Mouse (Mus musculus): ENCODE data around the gene Aldh3a1.
"Not testable (repeated sequence)": the region's sequence is repeated elsewhere in the genome, so short reads cannot be mapped to it uniquely, and the experiment has no call there.

Aldh3a1 gene

DNA sequence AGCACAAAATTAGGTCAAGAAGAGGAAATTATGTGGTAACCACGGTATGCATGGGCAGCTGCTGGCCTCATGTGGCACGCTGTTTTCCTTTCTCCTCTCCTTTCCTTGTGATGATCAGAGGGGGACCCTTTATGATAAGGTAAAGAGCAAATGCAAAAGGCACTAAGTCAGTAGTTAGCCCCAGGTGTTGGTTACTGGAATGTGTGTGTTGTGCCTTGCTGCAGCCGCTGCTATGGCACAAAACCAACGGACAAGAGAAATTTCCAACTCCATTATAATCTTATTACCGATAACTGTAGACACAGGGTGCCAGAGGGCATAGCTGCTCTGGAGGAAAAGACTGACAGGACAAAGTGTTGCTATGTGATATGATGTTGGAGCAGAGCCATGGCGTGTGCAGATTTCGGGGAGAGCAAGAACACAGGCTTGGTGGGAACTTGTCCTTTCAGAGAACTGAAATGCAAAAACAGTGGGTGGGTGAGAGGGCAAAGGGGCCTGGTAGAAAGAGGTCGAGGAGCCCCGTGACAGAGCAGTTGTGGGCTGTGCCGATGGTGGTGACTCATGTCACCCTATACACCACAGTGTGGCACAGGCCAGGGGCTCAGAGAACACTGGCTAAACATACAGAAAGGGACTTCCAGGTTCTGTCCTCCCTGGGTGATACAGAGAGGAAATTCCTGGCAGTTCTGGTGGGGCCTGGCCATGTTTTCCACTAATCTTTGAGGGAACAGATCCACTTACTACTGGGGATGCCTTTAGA, at the start of gene Aldh3a1:
TSS of gene Aldh3a1 (plus strand) at position 51 of the 760 bp plus-strand sequence.
- no peak for DNase-seq (ENCODE audit: low spot score in 2 of 2)

GRCm38 (mm10) chr11:61158141-61158540, 49.2 kb upstream of the Aldh3a1 start:
- no peak for DNase-seq (ENCODE audit: low spot score in 2 of 2)

DNA sequence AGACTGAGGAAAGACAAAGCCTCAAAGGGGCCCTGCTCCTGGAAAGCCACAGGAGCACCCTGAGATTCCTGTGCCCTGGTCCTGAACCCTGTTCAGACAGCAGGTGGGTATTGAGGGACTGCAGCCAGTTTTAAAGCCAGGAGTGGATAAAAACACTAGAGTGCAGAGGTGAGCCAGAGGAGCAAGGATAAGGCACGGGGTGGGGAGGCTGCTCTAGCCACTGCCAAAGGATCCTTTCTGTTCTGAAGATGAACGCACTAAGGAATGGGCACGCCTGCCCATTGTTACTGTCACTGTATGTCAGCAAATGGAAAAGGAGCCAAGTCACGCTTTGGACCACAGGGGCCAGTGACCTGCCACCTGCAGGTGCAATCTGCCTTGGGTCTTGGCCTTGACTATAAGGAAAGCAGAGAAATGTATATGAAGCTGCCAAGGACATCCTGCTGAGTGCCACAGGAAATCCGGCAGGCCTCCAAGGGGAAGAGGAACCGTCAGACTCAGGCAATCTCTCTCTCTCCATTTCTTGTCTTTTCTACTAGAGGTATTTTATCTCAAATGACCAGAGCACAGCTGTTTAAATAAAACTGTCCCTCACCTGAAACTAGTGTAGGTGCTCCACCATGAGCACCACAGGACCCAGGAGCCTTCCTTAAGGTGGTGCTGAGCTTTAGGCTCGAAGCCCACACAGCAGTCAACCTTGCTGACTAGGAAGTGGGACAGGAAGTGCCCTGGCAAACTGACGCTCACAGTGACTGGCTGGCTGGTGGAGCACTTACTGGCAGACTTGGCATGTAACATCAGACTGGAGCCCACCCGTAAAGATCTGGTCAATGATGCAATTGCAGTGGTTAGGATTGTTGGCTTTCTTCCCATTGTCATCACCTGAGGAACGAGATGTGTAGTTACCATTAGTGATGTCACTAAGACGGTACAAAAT, 47.3 kb upstream of the Aldh3a1 start:
- no peak for DNase-seq (ENCODE audit: low spot score in 2 of 2)

DNA sequence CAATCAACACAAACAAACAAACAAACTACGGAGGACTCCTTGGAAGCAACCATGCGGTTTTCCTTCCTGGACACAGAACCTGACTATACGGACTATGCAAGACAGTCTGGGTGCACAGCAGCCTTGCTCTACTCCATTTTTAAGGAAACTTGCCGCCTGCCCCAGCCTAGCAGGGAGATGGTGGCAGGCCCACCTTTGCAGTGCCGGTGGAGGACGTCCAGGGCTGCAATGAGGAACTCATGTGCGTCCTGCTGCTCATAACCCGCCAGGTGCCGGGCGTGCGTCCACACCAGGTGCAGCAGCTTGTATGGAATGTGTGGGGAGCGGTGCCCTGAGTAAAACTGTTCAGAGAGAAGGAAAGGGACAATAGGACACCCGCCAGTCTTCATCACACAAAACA, 46.2 kb upstream of the Aldh3a1 start:
- no peak for DNase-seq (ENCODE audit: low spot score in 2 of 2)

- DNase-seq (ENCODE audit: low spot score in 2 of 2) = no peak
Measured at GRCm38 (mm10) chr11:61162776-61163175, 44.6 kb upstream of the Aldh3a1 start.

GRCm38 (mm10) chr11:61163341-61163740, 44.0 kb upstream of the Aldh3a1 start:
- no peak for DNase-seq (ENCODE audit: low spot score in 2 of 2)

DNA sequence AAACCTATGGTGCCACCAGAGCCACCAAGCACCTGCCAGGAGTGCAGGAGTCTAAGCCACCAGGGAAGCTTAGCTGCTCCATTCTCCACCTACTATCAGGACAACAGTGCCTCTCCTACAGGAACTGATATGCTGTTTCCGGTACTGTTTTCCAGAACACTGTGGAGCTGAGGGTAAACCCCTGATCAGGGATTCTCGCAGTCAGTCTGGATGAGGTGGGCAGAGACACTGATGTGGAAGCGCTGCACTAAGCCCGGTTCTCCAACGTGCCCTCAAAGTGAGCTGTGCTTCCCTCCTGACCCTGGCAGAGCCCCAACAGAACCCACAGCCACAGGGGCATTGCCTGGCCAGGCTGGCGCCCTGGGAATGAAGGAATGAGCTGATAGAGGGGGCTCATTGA, 43.0 kb upstream of the Aldh3a1 start:
- DNase-seq (ENCODE audit: low spot score in 2 of 2) = no peak

- no peak for DNase-seq (ENCODE audit: low spot score in 2 of 2)
Measured at GRCm38 (mm10) chr11:61164881-61165280, 42.5 kb upstream of the Aldh3a1 start.

DNA sequence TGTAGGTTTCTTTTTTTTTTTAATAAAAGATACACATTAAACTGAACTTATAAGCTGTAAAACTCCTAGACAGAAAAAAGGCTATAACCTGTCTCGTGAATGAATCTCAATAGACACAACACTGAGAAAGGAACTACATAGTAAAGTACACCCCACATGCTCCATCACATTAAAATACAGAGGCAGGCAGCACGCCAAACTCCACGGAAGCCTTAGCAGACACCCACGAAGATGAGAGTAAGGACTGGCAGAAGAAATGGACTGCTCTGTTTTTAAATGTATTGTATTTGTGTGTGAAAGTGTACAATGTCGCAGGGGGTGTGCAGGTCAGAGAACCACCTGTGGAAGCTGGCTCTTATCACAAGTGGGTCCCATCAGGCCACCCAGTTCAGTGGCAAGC, 37.2 kb upstream of the Aldh3a1 start:
- DNase-seq (ENCODE audit: low spot score in 2 of 2) = no peak

GRCm38 (mm10) chr11:61173477-61173876, 33.9 kb upstream of the Aldh3a1 start:
- DNase-seq (ENCODE audit: low spot score in 2 of 2) = not testable (repeated sequence)

GRCm38 (mm10) chr11:61174291-61174820, 33.0 kb upstream of the Aldh3a1 start:
- peak; percentile 61 to 69 for DNase-seq (ENCODE audit: low spot score in 2 of 2)

- DNase-seq (ENCODE audit: low spot score in 2 of 2) = peak; percentile 100
Measured at GRCm38 (mm10) chr11:61174821-61175658, 32.3 kb upstream of the Aldh3a1 start, which contains the start of gene Usp22. Gene Usp22 (minus strand): TSS chr11:61175055.

DNA sequence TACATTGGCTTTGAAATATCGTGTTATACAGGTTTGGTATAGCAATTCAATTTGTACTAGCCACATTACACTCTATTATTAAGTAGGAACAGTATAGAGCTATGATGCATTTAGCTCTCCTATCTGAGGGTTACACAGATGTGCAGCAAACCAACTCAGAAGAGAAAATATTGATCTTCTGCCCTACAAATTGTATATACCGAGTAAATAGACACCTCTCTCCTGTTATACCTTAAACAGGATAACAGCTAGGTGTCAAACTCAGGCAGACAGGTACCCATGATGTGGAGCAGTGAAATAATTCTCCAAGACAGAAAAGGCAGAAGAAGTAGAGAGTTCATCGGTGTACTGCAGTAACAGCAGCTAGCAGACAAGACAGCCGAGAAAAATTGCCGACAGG, 31.6 kb upstream of the Aldh3a1 start:
- no peak for DNase-seq (ENCODE audit: low spot score in 2 of 2)

GRCm38 (mm10) chr11:61176321-61176720, 31.0 kb upstream of the Aldh3a1 start:
- DNase-seq (ENCODE audit: low spot score in 2 of 2) = no peak

GRCm38 (mm10) chr11:61180361-61180760, 27.0 kb upstream of the Aldh3a1 start:
- no peak for DNase-seq (ENCODE audit: low spot score in 2 of 2)

- no peak for DNase-seq (ENCODE audit: low spot score in 2 of 2)
Measured at GRCm38 (mm10) chr11:61181624-61182023, 25.7 kb upstream of the Aldh3a1 start.

GRCm38 (mm10) chr11:61183820-61184219, 23.5 kb upstream of the Aldh3a1 start:
- no peak for DNase-seq (ENCODE audit: low spot score in 2 of 2)

DNA sequence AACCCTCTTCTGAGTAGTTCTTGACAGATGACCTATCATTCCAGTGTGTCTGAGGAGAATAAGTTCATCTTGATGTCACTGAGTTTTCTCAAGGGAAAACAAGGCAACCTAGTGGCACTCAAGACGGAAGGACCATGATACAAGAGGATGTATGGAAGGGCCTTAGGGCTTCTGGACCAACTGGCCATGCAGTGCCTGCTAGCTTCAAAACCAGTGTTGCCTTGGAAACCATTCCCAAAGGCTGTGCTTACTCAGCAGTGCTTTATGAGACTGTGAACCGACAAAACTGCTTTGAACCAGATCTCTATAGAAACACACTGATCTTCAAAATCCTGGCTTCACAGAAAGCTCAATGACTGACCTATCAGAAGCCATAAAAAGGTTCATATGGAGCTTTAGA, 16.6 kb upstream of the Aldh3a1 start:
- no peak for DNase-seq (ENCODE audit: low spot score in 2 of 2)

DNA sequence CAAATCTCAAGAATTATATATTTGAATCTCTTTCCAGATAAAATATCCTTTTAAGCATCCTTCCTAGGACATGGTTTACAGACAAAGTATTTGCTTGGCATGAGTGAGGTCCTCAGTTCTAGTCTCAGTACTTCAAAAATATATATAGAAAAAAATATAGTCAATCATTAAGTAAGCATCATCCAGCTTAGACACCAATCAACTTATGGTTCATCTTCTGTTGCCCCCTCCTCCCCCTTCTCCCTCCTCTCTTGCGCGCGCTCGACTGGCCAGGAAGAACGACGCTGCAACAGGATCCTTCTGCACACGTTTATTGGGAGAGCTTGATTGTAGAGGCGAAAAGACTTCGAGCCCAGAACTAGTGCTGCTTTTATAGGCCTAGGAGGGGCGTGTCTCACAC, 15.2 kb upstream of the Aldh3a1 start:
- not testable (repeated sequence) for DNase-seq (ENCODE audit: low spot score in 2 of 2)

GRCm38 (mm10) chr11:61192779-61193178, 14.6 kb upstream of the Aldh3a1 start:
- DNase-seq (ENCODE audit: low spot score in 2 of 2) = no peak

DNA sequence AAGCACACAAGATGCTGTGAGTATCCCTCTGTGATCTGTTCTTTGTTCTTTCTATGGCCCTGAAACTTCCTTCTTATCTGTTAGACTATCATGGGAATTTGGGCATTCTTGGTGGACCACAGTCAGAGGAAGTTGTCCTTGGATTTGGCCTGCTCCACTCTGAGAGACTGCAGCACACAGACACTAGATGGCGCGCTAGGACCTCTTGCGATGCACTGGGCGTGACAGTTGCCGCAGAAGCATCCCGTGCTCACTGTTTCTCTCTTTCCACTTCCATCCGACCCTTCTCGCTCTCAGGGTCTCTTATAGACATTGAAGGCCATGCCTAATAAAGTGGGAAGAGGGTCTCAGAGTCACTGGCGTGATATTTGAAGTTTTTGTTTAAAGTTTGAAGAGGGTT, 13.9 kb upstream of the Aldh3a1 start:
- DNase-seq (ENCODE audit: low spot score in 2 of 2) = peak in 1 of 2 experiments; percentile 70

Data from frontal cortex, postnatal 10 days (tissue).